Mouse (Mus musculus) CH12.LX (cell line): Measurements from ENCODE around the gene Cactin. TPM values are rescaled to one million over a fixed set of nuclear protein-coding genes. Genes with fewer than 3 reads are reported as not detected.

Experiments
- DNase-seq: peaks from one replicate; pipeline ENCODE4 v3.0.0-alpha.2; 2013; ENCODE audit errors: extremely low read depth
- H3K27ac ChIP-seq: 2 replicates; pipeline ENCODE4 v1.5.1; 2012; ENCODE audit warnings: low read depth, mild to moderate bottlenecking, control low read depth, moderate library complexity; ENCODE audit not compliant: insufficient read depth
- H3K27me3 ChIP-seq: replicated peaks from 2 replicates; pipeline ENCODE3; 2012; ENCODE audit warnings: inconsistent platforms
- H3K36me3 ChIP-seq, 2 experiments: replicated peaks in 1 of 2; 2 replicates each; pipeline versions ENCODE3 to v1.6.1; 2012; ENCODE audit warnings: inconsistent platforms in 1 of 2, low read length in 1 of 2, mild to moderate bottlenecking in 1 of 2, mixed read lengths in 1 of 2, moderate library complexity in 1 of 2; ENCODE audit not compliant: control insufficient read depth in 1 of 2, insufficient read depth in 1 of 2
- H3K4me1 ChIP-seq, 2 experiments: 2 replicates each; pipeline ENCODE4 v1.6.1; 2012; ENCODE audit warnings: inconsistent platforms in 1 of 2, moderate library complexity in 1 of 2; ENCODE audit not compliant: insufficient read depth in 2 of 2, control insufficient read depth in 1 of 2
- H3K4me2 ChIP-seq: 2 replicates; pipeline ENCODE4 v1.6.1; 2012; ENCODE audit warnings: low read depth, mild to moderate bottlenecking, control low read depth; ENCODE audit not compliant: poor library complexity, insufficient read depth, severe bottlenecking
- H3K4me3 ChIP-seq, 3 experiments: fragments of 150-350 bp in 1 of 3; sonication (generic) in 1 of 3; replicated peaks in 1 of 3; 2 replicates each; pipeline versions ENCODE3 to v1.5.1; 2011 to 2012; ENCODE audit warnings: low read depth in 2 of 3, low read length in 2 of 3, mild to moderate bottlenecking in 2 of 3, moderate library complexity in 2 of 3, control low read depth in 1 of 3, improper control_type of control experiment in 1 of 3, inconsistent platforms in 1 of 3, mixed read lengths in 1 of 3; ENCODE audit not compliant: poor library complexity in 1 of 3
- H3K79me2 ChIP-seq: replicated peaks from 2 replicates; pipeline ENCODE4 v1.6.1; 2012; ENCODE audit warnings: mild to moderate bottlenecking, moderate library complexity; ENCODE audit not compliant: control insufficient read depth, poor library complexity, insufficient read depth, severe bottlenecking; ENCODE audit errors: extremely low read depth
- H3K9ac ChIP-seq: 2 replicates; pipeline ENCODE4 v1.6.1; 2012; ENCODE audit warnings: low read depth, mild to moderate bottlenecking, control low read depth, moderate library complexity; ENCODE audit not compliant: insufficient read depth
- H3K9me3 ChIP-seq: replicated peaks from 2 replicates; pipeline ENCODE3; 2012; ENCODE audit warnings: low read length, inconsistent platforms, mixed read lengths
- BHLHE40 ChIP-seq: IDR thresholded peaks from 2 replicates; pipeline ENCODE4 v1.6.1; 2011; ENCODE audit warnings: mild to moderate bottlenecking, low read depth, low read length, improper control_type of control experiment
- CHD1 ChIP-seq: IDR thresholded peaks from 2 replicates; pipeline ENCODE4 v1.6.1; 2012; ENCODE audit warnings: low read depth, low read length, improper control_type of control experiment, inconsistent platforms
- CHD2 ChIP-seq: IDR thresholded peaks from 2 replicates; pipeline ENCODE4 v1.6.1; 2011; ENCODE audit warnings: low read length, improper control_type of control experiment
- CTCF ChIP-seq, 2 experiments: IDR thresholded peaks in 1 of 2; conservative IDR thresholded peaks in 1 of 2; 2 replicates each; pipeline ENCODE4 v1.5.1; 2011 to 2012; ENCODE audit warnings: low read depth in 2 of 2, low read length in 2 of 2, improper control_type of control experiment in 1 of 2, inconsistent platforms in 1 of 2, mild to moderate bottlenecking in 1 of 2, moderate library complexity in 1 of 2
- E2F4 ChIP-seq: IDR thresholded peaks from 2 replicates; pipeline ENCODE4 v1.6.1; 2011; ENCODE audit warnings: low read depth, low read length, improper control_type of control experiment; ENCODE audit not compliant: insufficient replicate concordance
- ELF1 ChIP-seq: IDR thresholded peaks from 2 replicates; pipeline ENCODE4 v1.6.1; 2014; ENCODE audit warnings: low read depth, mild to moderate bottlenecking, inconsistent platforms, low read length, improper control_type of control experiment
- EP300 ChIP-seq: IDR thresholded peaks from 2 replicates; pipeline ENCODE4 v1.6.1; 2011; ENCODE audit warnings: low read length, improper control_type of control experiment
- ETS1 ChIP-seq: conservative IDR thresholded peaks from 2 replicates; pipeline ENCODE4 v1.6.1; 2012; ENCODE audit warnings: low read depth, mild to moderate bottlenecking, inconsistent platforms, low read length, improper control_type of control experiment, moderate library complexity
- GABPA ChIP-seq: IDR thresholded peaks from 2 replicates; pipeline ENCODE4 v1.6.1; 2012; ENCODE audit warnings: low read depth, low read length, improper control_type of control experiment, inconsistent platforms; ENCODE audit not compliant: insufficient replicate concordance
- HCFC1 ChIP-seq: IDR thresholded peaks from 2 replicates; pipeline ENCODE4 v1.6.1; 2012; ENCODE audit warnings: low read depth, mild to moderate bottlenecking, inconsistent platforms, low read length, improper control_type of control experiment
- IRF4 ChIP-seq: IDR thresholded peaks from 2 replicates; pipeline ENCODE4 v1.6.1; 2014; ENCODE audit warnings: low read depth, mild to moderate bottlenecking, inconsistent platforms, low read length, improper control_type of control experiment
- JUN ChIP-seq: IDR thresholded peaks from 2 replicates; pipeline ENCODE4 v1.6.1; 2011; ENCODE audit warnings: low read depth, mild to moderate bottlenecking, low read length, improper control_type of control experiment, moderate library complexity; ENCODE audit not compliant: insufficient read depth
- JUND ChIP-seq: conservative IDR thresholded peaks from 2 replicates; pipeline ENCODE4 v1.6.1; 2011; ENCODE audit warnings: low read depth, low read length, improper control_type of control experiment
- KAT2A ChIP-seq: IDR thresholded peaks from 2 replicates; pipeline ENCODE4 v1.6.1; 2012; ENCODE audit warnings: low read length, improper control_type of control experiment, inconsistent platforms; ENCODE audit not compliant: insufficient replicate concordance
- MAFK ChIP-seq: IDR thresholded peaks from 2 replicates; pipeline ENCODE4 v1.6.1; 2011; ENCODE audit warnings: low read length, improper control_type of control experiment; ENCODE audit not compliant: insufficient replicate concordance
- MAX ChIP-seq: IDR thresholded peaks from 2 replicates; pipeline ENCODE4 v1.6.1; 2011; ENCODE audit warnings: low read length, improper control_type of control experiment
- MAZ ChIP-seq: IDR thresholded peaks from 2 replicates; pipeline ENCODE4 v1.6.1; 2012; ENCODE audit warnings: low read depth, mild to moderate bottlenecking, inconsistent platforms, low read length, improper control_type of control experiment, moderate library complexity
- MEF2A ChIP-seq: IDR thresholded peaks from 2 replicates; pipeline ENCODE4 v1.6.1; 2014; ENCODE audit warnings: low read depth, mild to moderate bottlenecking, inconsistent platforms, low read length, improper control_type of control experiment, borderline replicate concordance
- MXI1 ChIP-seq: IDR thresholded peaks from 2 replicates; pipeline ENCODE4 v1.6.1; 2011; ENCODE audit warnings: mild to moderate bottlenecking, low read depth, low read length, improper control_type of control experiment
- MYC ChIP-seq: IDR thresholded peaks from 2 replicates; pipeline ENCODE4 v1.6.1; 2011; ENCODE audit warnings: low read depth, mild to moderate bottlenecking, improper control_type of control experiment, low read length
- NELFE ChIP-seq: IDR thresholded peaks from 2 replicates; pipeline ENCODE4 v1.6.1; 2011; ENCODE audit warnings: low read depth, low read length, improper control_type of control experiment
- NRF1 ChIP-seq: IDR thresholded peaks from 2 replicates; pipeline ENCODE4 v1.6.1; 2014; ENCODE audit warnings: low read depth, mild to moderate bottlenecking, inconsistent platforms, low read length, improper control_type of control experiment, moderate library complexity
- PAX5 ChIP-seq: IDR thresholded peaks from 2 replicates; pipeline ENCODE4 v1.6.1; 2012; ENCODE audit warnings: low read length, inconsistent platforms, mixed read lengths
- POLR2A ChIP-seq: IDR thresholded peaks from 2 replicates; pipeline ENCODE4 v1.6.1; 2011; ENCODE audit warnings: low read depth, mild to moderate bottlenecking, improper control_type of control experiment, low read length
- POLR2AphosphoS2 ChIP-seq: IDR thresholded peaks from 2 replicates; pipeline ENCODE4 v1.6.1; 2011; ENCODE audit warnings: low read depth, low read length, improper control_type of control experiment
- RAD21 ChIP-seq: IDR thresholded peaks from 2 replicates; pipeline ENCODE4 v1.6.1; 2011; ENCODE audit warnings: low read depth, mild to moderate bottlenecking, low read length, improper control_type of control experiment, moderate library complexity
- RCOR1 ChIP-seq: conservative IDR thresholded peaks from 2 replicates; pipeline ENCODE4 v1.6.1; 2012; ENCODE audit warnings: low read depth, mild to moderate bottlenecking, inconsistent platforms, low read length, improper control_type of control experiment
- SIN3A ChIP-seq: IDR thresholded peaks from 2 replicates; pipeline ENCODE4 v1.6.1; 2012; ENCODE audit warnings: low read length, improper control_type of control experiment, inconsistent platforms
- SMC3 ChIP-seq: IDR thresholded peaks from 2 replicates; pipeline ENCODE4 v1.6.1; 2011; ENCODE audit warnings: low read depth, low read length, improper control_type of control experiment
- TBP ChIP-seq: conservative IDR thresholded peaks from 2 replicates; pipeline ENCODE4 v1.6.1; 2011; ENCODE audit warnings: low read depth, low read length, improper control_type of control experiment
- TCF12 ChIP-seq: IDR thresholded peaks from 2 replicates; pipeline ENCODE4 v1.6.1; 2014; ENCODE audit warnings: low read depth, mild to moderate bottlenecking, inconsistent platforms, low read length, improper control_type of control experiment
- UBTF ChIP-seq: IDR thresholded peaks from 2 replicates; pipeline ENCODE4 v1.6.1; 2012; ENCODE audit warnings: low read depth, mild to moderate bottlenecking, inconsistent platforms, low read length, improper control_type of control experiment, moderate library complexity
- USF1 ChIP-seq: IDR thresholded peaks from 2 replicates; pipeline ENCODE4 v1.6.1; 2014; ENCODE audit warnings: low read depth, mild to moderate bottlenecking, inconsistent platforms, low read length, improper control_type of control experiment
- USF2 ChIP-seq: conservative IDR thresholded peaks from 2 replicates; pipeline ENCODE4 v1.6.1; 2011; ENCODE audit warnings: low read depth, low read length, improper control_type of control experiment
- ZC3H11A ChIP-seq: IDR thresholded peaks from 2 replicates; pipeline ENCODE4 v1.6.1; 2012; ENCODE audit warnings: low read depth, mild to moderate bottlenecking, inconsistent platforms, low read length, improper control_type of control experiment
- ZKSCAN1 ChIP-seq: IDR thresholded peaks from 2 replicates; pipeline ENCODE4 v1.6.1; 2012; ENCODE audit warnings: low read depth, inconsistent platforms, low read length, improper control_type of control experiment, borderline replicate concordance
- ZMIZ1 ChIP-seq: IDR thresholded peaks from 2 replicates; pipeline ENCODE4 v1.6.1; 2012; ENCODE audit warnings: low read depth, mild to moderate bottlenecking, inconsistent platforms, low read length, improper control_type of control experiment
- ZNF384 ChIP-seq: IDR thresholded peaks from 2 replicates; pipeline ENCODE4 v1.6.1; 2012; ENCODE audit warnings: low read depth, low read length, improper control_type of control experiment, inconsistent platforms
- dilution Hi-C: fragments of 300-500 bp; cut with MboI; formaldehyde crosslinking; loops from 2 replicates; pipeline ENCODE4 v1.14.3; 2020; ENCODE audit warnings: low sequenced_read_pairs; ENCODE audit not compliant: extremely low pct_unique_long_range_greater_than_20kb, extremely low pct_ligation_motif_present
- in situ Hi-C: fragments of 300-500 bp; cut with MboI; formaldehyde crosslinking; loops from 3 replicates; pipeline ENCODE4 v1.14.3; 2019; ENCODE audit warnings: low sequenced_read_pairs, low pct_ligation_motif_present, low pct_unique_long_range_greater_than_20kb, mixed read lengths
- polyA plus RNA-seq: library from polyadenylated mRNA; unstranded; fragments of >175 nt; gene quantifications from 2 replicates; pipeline ENCODE4 v1.2.1, GENCODE M21; 2012; ENCODE audit warnings: low read depth; ENCODE audit not compliant: insufficient read length
- total RNA-seq, 2 experiments: library from RNA; depleted of rRNA; stranded (reverse); fragments of 300-350 nt in 1 of 2; fragments of >200 nt in 1 of 2; gene quantifications; 2 replicates each; pipeline ENCODE4 v1.2.3; 2012 to 2014

Cactin gene
- total RNA-seq (2012; rRNA removed) = 34.6 and 39.7 TPM in 2 replicates
- 19.9 and 21.4 TPM in 2 replicates for total RNA-seq (2014; rRNA removed)
- polyA plus RNA-seq = 39.3 and 39.5 TPM in 2 replicates

GRCm38 (mm10) chr10:81320550-81321347, at the start of gene Cactin:
TSS of gene Cactin (plus strand) at chr10:81321103.
- peaks cover 15% of the 10 kb centered on the region for H3K79me2 ChIP-seq
- peaks cover 61 to 74% of the 10 kb centered on the region in 2 experiments for H3K36me3 ChIP-seq
- in situ Hi-C loops (no loop called here), dilution Hi-C loops (no loop called here)
- no peaks in the 10 kb centered on the region for H3K27me3 ChIP-seq
- H3K27ac ChIP-seq = peak within 1 kb of the TSS; percentile 59
- peak within 1 kb of the TSS; percentile 96 for H3K9ac ChIP-seq
- H3K4me2 ChIP-seq = peak within 1 kb of the TSS; percentile 78
- H3K9me3 ChIP-seq = no peaks in the 10 kb centered on the region
- TF ChIP-seq TCF12 (peak; percentile 85), EP300 (no peak), ZNF384 (no peak), POLR2A (peak; percentile 89), NELFE (peak; percentile 94), JUND (peak; percentile 49), PAX5 (no peak), E2F4 (peak; percentile 95), MEF2A (peak; percentile 70), ZKSCAN1 (no peak), BHLHE40 (peak; percentile 16; the same call in 1 of the 2 replicates), ELF1 (peak; percentile 98), KAT2A (peak; percentile 96), ZC3H11A (no peak), GABPA (peak; percentile 40; the same call in 1 of the 2 replicates), USF1 (no peak; the same call in 1 of the 2 replicates), SIN3A (peak; percentile 97), MAX (peak; percentile 100), TBP (0 out of 2 replicates have a peak, but pooled peaks have one; percentile 11), IRF4 (peak; percentile 20; the same call in 1 of the 2 replicates), CTCF (conservative IDR thresholded peaks at IDR 0.05 in 1 of 2, IDR thresholded peaks at IDR 0.05 in 1 of 2; ENCODE audit: low read depth in 2 of 2, low read length in 2 of 2) (peak in 1 of 2 experiments; percentile 31; a peak in 1 of 4 replicates), UBTF (no peak), CHD2 (peak; percentile 55; the same call in 1 of the 2 replicates), MAFK (no peak), CHD1 (no peak), MXI1 (peak; percentile 78), MYC (peak; percentile 84), NRF1 (peak; percentile 97), ZMIZ1 (peak; percentile 78; the same call in 1 of the 2 replicates), JUN (no peak), POLR2AphosphoS2 (peak; percentile 65; the same call in 1 of the 2 replicates), SMC3 (no peak; the same call in 1 of the 2 replicates), MAZ (peak; percentile 78), USF2 (no peak), RCOR1 (no peak), HCFC1 (peak; percentile 97), RAD21 (no peak), ETS1 (no peak)
- peak within 1 kb of the TSS; percentile 89 to 98 (median 97) for H3K4me3 ChIP-seq
- peaks cover 12 to 37% of the 10 kb centered on the region in 2 experiments; a peak in 3 of 4 replicates for H3K4me1 ChIP-seq
- peak; percentile 100 for DNase-seq
